Mouse (Mus musculus): ENCODE measurements around the gene Tmem25. TPM values are rescaled to one million over a fixed set of nuclear protein-coding genes. Genes with fewer than 3 reads are reported as not detected.
A peak's percentile ranks its signal among the peaks of the same experiment; 100 is the strongest.

Gene Tmem25
- 0.57 and 0.85 TPM in 2 replicates for polyA plus RNA-seq (2011; ENCODE audit: insufficient read depth, insufficient read length, low replicate concordance, missing spikeins)

DNA sequence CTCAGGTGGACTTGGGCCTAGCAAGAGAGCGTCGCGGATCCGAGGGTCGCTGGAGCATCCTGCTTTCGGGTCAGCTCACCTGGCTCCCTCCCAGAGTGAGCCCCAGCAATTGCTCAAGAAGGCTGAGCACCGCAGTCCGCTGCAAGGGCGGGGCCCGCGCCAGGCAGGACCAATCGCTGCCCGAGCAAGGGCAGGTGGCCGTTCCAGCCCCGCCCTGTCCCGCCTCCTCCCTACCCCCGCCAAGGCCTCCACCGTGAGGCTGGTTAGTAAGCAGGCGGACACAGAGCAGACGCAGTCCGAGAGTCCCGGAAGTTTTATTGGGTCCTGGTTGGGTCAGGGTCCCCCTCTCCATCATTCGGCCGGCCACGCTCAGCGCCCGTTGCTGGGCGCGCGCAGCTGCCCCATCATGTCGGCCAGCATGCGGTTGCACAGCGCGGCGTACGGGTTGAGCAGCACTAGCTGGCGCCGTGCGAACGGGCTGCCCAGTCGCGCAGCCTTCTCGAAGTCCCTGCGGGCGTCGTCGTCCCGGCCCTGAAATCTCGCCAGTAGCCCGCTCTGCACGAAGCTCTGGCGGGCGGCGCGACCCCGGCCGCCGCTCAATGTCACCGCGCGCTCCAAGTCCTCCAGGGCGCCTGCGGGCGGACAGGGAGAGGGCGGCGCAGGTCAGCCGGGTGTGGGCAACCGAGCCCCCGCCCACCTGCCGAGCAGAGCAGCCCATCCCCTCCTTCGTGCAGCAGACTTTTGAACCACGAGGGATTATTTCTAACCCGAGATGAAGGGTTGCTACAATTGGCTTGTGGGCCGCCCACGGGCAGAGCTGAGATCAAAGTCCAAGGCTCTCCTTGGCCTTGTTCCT lies at the start of gene Tmem25:
Gene Tmem25 (minus strand): TSS at position 206 of the 856 bp plus-strand sequence.
- Histone ChIP-seq H3K27ac (ENCODE audit: control insufficient read depth, insufficient read depth, low read depth, low read length, poor library complexity) (no peak within 1 kb of the TSS; the same call in 1 of the 2 replicates), H3K4me1 (ENCODE audit: control insufficient read depth, insufficient read depth, low read length) (no peaks in the 10 kb centered on the region), H3K4me3 (replicated peaks; ENCODE audit: control insufficient read depth, low read depth, low read length) (peak within 1 kb of the TSS; percentile 56)
- no peak; the same call in 1 of the 2 replicates for TF ChIP-seq POLR2A (IDR thresholded peaks at IDR 0.05; ENCODE audit: borderline replicate concordance, control insufficient read depth, low read depth, low read length)
- no peak for TF ChIP-seq CTCF (IDR thresholded peaks at IDR 0.05; ENCODE audit: control insufficient read depth, insufficient read depth, low read length)
- under 1% methylated on average over 75 of the region's 75 CpGs for WGBS

DNA sequence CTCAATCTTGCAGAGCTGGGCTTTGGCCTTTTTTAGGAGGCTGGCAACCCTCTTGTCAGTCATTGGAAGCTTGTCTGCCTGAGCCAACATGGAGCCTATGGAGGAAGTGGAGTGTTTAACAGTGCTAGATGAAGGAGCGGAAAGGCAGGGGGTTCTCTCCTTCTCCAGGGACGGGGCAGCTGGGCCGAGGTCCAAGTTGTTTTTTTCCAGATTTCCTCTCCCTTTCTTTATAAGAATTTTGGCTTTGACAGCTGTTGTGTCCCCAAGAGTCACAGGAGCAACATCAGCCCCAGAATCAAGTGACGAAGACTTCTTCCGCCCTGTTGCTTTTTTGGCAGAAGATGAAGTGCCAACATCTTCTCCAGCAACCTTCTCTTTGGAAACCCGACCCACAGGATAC lies 48.3 kb upstream of the Tmem25 start:
- Histone ChIP-seq H3K27ac (ENCODE audit: control insufficient read depth, insufficient read depth, low read depth, low read length, poor library complexity) (no peak overlapping the region), H3K4me3 (replicated peaks; ENCODE audit: control insufficient read depth, low read depth, low read length) (no peak overlapping the region), H3K4me1 (ENCODE audit: control insufficient read depth, insufficient read depth, low read length) (no peaks in the 10 kb centered on the region)
- 90% methylated on average over 6 of the region's 6 CpGs for WGBS
- no peak for TF ChIP-seq POLR2A (IDR thresholded peaks at IDR 0.05; ENCODE audit: borderline replicate concordance, control insufficient read depth, low read depth, low read length)
- TF ChIP-seq CTCF (IDR thresholded peaks at IDR 0.05; ENCODE audit: control insufficient read depth, insufficient read depth, low read length) = no peak

GRCm38 (mm10) chr9:44841241-44841640 lies 42.1 kb upstream of the Tmem25 start:
- Histone ChIP-seq H3K4me3 (replicated peaks; ENCODE audit: control insufficient read depth, low read depth, low read length) (no peak overlapping the region), H3K27ac (ENCODE audit: control insufficient read depth, insufficient read depth, low read depth, low read length, poor library complexity) (no peak overlapping the region), H3K4me1 (ENCODE audit: control insufficient read depth, insufficient read depth, low read length) (no peaks in the 10 kb centered on the region)
- TF ChIP-seq CTCF (IDR thresholded peaks at IDR 0.05; ENCODE audit: control insufficient read depth, insufficient read depth, low read length) = peak; percentile 44
- TF ChIP-seq POLR2A (IDR thresholded peaks at IDR 0.05; ENCODE audit: borderline replicate concordance, control insufficient read depth, low read depth, low read length) = no peak
- 71% methylated on average over 10 of the region's 10 CpGs for WGBS

DNA sequence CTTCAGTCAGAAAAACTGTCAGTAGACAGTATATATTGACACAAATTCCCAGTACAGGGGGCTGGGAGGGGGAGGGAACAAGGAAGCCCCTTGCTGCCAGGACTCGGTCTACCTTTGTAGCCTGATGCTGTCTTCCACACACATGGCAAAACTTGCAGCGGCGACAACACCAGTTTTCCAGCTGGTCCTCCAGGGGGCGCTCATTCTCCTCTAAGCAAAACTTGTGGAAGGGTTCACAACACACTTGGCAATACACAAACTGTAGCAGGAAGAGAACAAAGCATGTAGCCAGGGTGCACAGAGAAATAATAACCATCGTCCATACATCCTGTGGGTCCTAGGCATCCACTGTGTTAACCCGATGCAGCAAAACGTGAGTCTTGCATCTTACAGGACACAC lies 37.3 kb upstream of the Tmem25 start:
- no peak overlapping the region for H3K4me3 ChIP-seq (replicated peaks; ENCODE audit: control insufficient read depth, low read depth, low read length)
- 48% methylated on average over 7 of the region's 7 CpGs for WGBS
- no peak overlapping the region for H3K27ac ChIP-seq (ENCODE audit: control insufficient read depth, insufficient read depth, low read depth, low read length, poor library complexity)
- TF ChIP-seq POLR2A (IDR thresholded peaks at IDR 0.05; ENCODE audit: borderline replicate concordance, control insufficient read depth, low read depth, low read length) = no peak
- peak; percentile 76 for TF ChIP-seq CTCF (IDR thresholded peaks at IDR 0.05; ENCODE audit: control insufficient read depth, insufficient read depth, low read length)
- no peaks in the 10 kb centered on the region for H3K4me1 ChIP-seq (ENCODE audit: control insufficient read depth, insufficient read depth, low read length)

DNA sequence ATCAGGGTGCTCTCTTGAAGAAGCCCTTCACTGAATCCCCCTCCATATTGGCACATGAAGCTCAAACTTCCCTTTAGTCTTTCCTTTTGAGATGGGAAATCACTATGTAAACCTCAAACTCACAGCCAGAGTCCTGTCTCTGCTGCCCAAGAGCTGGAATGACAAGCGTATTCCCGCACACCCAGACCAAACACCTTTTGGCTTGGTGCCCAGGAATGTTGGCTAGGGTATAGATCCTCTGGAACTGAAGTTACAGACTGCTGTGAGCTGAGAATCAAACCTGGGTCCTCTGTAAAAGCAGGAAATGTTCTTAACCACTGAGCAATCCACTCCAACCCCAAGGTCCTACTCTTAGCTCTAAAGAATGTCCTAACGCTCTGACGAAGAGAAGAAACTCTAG lies 33.2 kb upstream of the Tmem25 start:
- no peak overlapping the region for H3K27ac ChIP-seq (ENCODE audit: control insufficient read depth, insufficient read depth, low read depth, low read length, poor library complexity)
- no peak overlapping the region for H3K4me3 ChIP-seq (replicated peaks; ENCODE audit: control insufficient read depth, low read depth, low read length)
- no peaks in the 10 kb centered on the region for H3K4me1 ChIP-seq (ENCODE audit: control insufficient read depth, insufficient read depth, low read length)
- WGBS = 92% methylated on average over 4 of the region's 4 CpGs
- no peak for TF ChIP-seq POLR2A (IDR thresholded peaks at IDR 0.05; ENCODE audit: borderline replicate concordance, control insufficient read depth, low read depth, low read length)
- TF ChIP-seq CTCF (IDR thresholded peaks at IDR 0.05; ENCODE audit: control insufficient read depth, insufficient read depth, low read length) = no peak

DNA sequence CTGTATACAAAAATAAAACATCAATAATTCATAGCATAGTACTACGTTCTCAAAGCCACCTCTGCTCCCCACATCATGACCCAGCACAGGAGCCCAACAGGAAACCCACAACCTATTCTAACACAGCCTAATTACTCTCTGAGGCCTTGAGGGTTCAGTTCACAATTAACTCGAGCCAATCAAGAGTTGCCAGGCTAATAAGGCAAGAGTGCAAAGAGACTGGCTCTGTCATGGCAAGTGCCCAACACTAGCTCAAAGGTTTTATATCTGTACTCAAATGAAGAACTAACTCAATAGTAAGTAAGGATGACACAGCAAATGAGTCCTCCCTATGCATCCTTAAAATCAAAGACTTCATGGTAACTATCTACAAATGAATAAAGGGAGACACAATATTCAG lies 31.4 kb upstream of the Tmem25 start:
- TF ChIP-seq POLR2A (IDR thresholded peaks at IDR 0.05; ENCODE audit: borderline replicate concordance, control insufficient read depth, low read depth, low read length) (no peak), CTCF (IDR thresholded peaks at IDR 0.05; ENCODE audit: control insufficient read depth, insufficient read depth, low read length) (no peak)
- 62% methylated on average over 2 of the region's 2 CpGs for WGBS
- no peak overlapping the region for H3K27ac ChIP-seq (ENCODE audit: control insufficient read depth, insufficient read depth, low read depth, low read length, poor library complexity)
- no peak overlapping the region for H3K4me3 ChIP-seq (replicated peaks; ENCODE audit: control insufficient read depth, low read depth, low read length)
- no peaks in the 10 kb centered on the region for H3K4me1 ChIP-seq (ENCODE audit: control insufficient read depth, insufficient read depth, low read length)

GRCm38 (mm10) chr9:44828944-44829343 lies 29.8 kb upstream of the Tmem25 start:
- TF ChIP-seq CTCF (IDR thresholded peaks at IDR 0.05; ENCODE audit: control insufficient read depth, insufficient read depth, low read length) = no peak
- no peak for TF ChIP-seq POLR2A (IDR thresholded peaks at IDR 0.05; ENCODE audit: borderline replicate concordance, control insufficient read depth, low read depth, low read length)
- Histone ChIP-seq H3K4me3 (replicated peaks; ENCODE audit: control insufficient read depth, low read depth, low read length) (no peak overlapping the region), H3K4me1 (ENCODE audit: control insufficient read depth, insufficient read depth, low read length) (no peaks in the 10 kb centered on the region), H3K27ac (ENCODE audit: control insufficient read depth, insufficient read depth, low read depth, low read length, poor library complexity) (no peak overlapping the region)
- 94% methylated on average over 11 of the region's 11 CpGs for WGBS

GRCm38 (mm10) chr9:44826660-44827059 lies 27.6 kb upstream of the Tmem25 start:
- Histone ChIP-seq H3K27ac (ENCODE audit: control insufficient read depth, insufficient read depth, low read depth, low read length, poor library complexity) (no peak overlapping the region), H3K4me3 (replicated peaks; ENCODE audit: control insufficient read depth, low read depth, low read length) (no peak overlapping the region), H3K4me1 (ENCODE audit: control insufficient read depth, insufficient read depth, low read length) (no peaks in the 10 kb centered on the region)
- TF ChIP-seq POLR2A (IDR thresholded peaks at IDR 0.05; ENCODE audit: borderline replicate concordance, control insufficient read depth, low read depth, low read length) (no peak), CTCF (IDR thresholded peaks at IDR 0.05; ENCODE audit: control insufficient read depth, insufficient read depth, low read length) (no peak)
- WGBS = 93% methylated on average over 7 of the region's 7 CpGs

Data from bone marrow, adult 2 months (tissue).